Mouse (Mus musculus) lung, embryonic 14.5 days (tissue): ENCODE measurements around the gene Smarcc2. TPM values are rescaled to one million over a fixed set of nuclear protein-coding genes. Genes with fewer than 3 reads are reported as not detected.

Source experiments
- ATAC-seq: fragments of 200-750 bp; cut with Nextera tagmentation; 2 replicates; pipeline ENCODE4 v1.8.0; 2017; ENCODE audit warnings: mild to moderate bottlenecking, moderate TSS enrichment, moderate library complexity; ENCODE audit not compliant: insufficient read depth
- DNase-seq: peaks from one replicate; pipeline ENCODE4 v3.0.0-alpha.2; 2015
- H3K27ac ChIP-seq: fragments of 300-500 bp; sonication (generic); 2 replicates; pipeline ENCODE4 v1.5.1; 2014; ENCODE audit warnings: low read depth, mild to moderate bottlenecking, moderate library complexity
- H3K27me3 ChIP-seq: fragments of 300-500 bp; sonication (generic); 2 replicates; pipeline ENCODE4 v1.6.1; 2014; ENCODE audit warnings: low read length, control low read depth; ENCODE audit not compliant: insufficient read depth
- H3K36me3 ChIP-seq: fragments of 300-500 bp; sonication (generic); 2 replicates; pipeline ENCODE4 v1.6.1; 2014; ENCODE audit warnings: control low read depth; ENCODE audit not compliant: insufficient read depth
- H3K4me1 ChIP-seq: fragments of 300-500 bp; sonication (generic); 2 replicates; pipeline ENCODE4 v1.6.1; 2014; ENCODE audit warnings: antibody characterized with exemption, control low read depth; ENCODE audit not compliant: insufficient read depth
- H3K4me2 ChIP-seq: fragments of 300-500 bp; sonication (generic); 2 replicates; pipeline ENCODE4 v1.6.1; 2014; ENCODE audit warnings: mild to moderate bottlenecking
- H3K4me3 ChIP-seq: fragments of 300-500 bp; sonication (generic); 2 replicates; pipeline ENCODE4 v1.5.1; 2014; ENCODE audit warnings: low read depth, low read length
- H3K9ac ChIP-seq: fragments of 300-500 bp; sonication (generic); 2 replicates; pipeline ENCODE4 v1.6.1; 2014
- H3K9me3 ChIP-seq: fragments of 300-500 bp; sonication (generic); 2 replicates; pipeline ENCODE4 v1.6.1; 2016; ENCODE audit warnings: low read depth, low read length, control low read depth
- CTCF ChIP-seq: IDR thresholded peaks from 2 replicates; pipeline ENCODE4 v1.5.1; 2016; ENCODE audit warnings: antibody characterized with exemption, low read depth
- WGBS: fragments of 180-500 bp; shearing (Covaris S2); extraction: QIAGEN DNeasy Blood & Tissue Kit; methylation state at CpG from one replicate; pipeline ENCODE4 v1.1.7; 2014; 5-methylcytosine and 5-hydroxymethylcytosine counted together
- polyA plus RNA-seq: library from polyadenylated mRNA; unstranded; fragments of >200 nt; fragmentation: Nextera tagmentation; extraction: Ambion mirVana; gene quantifications from 2 replicates; pipeline ENCODE4 v1.2.1, GENCODE M21; 2014

The Smarcc2 gene
- polyA plus RNA-seq, 1 experiment from 2014 or later, result 81.1 TPM

- TF ChIP-seq CTCF, result no peak
- H3K36me3 ChIP-seq, result peaks cover 37% of the 10 kb centered on the region
- peak overlapping the region; percentile 76 for H3K9ac ChIP-seq
- 0 out of 2 replicates have a peak, but pooled peaks cover 8% of the 10 kb centered on the region for H3K4me1 ChIP-seq
- DNase-seq, result no peak
- no peak overlapping the region for H3K27ac ChIP-seq
- H3K27me3 ChIP-seq, result no peaks in the 10 kb centered on the region
- 57% methylated on average over 1 of the region's 1 CpGs for WGBS
- ATAC-seq, result no peak
- peak overlapping the region; percentile 98 for H3K4me2 ChIP-seq
- no peaks in the 10 kb centered on the region for H3K9me3 ChIP-seq
- peak overlapping the region; percentile 85; the same call in 1 of the 2 replicates for H3K4me3 ChIP-seq
These were observed 46.0 kb upstream of the Smarcc2 start for GRCm38 (mm10) chr10:128413076-128413475.

GRCm38 (mm10) chr10:128414848-128415247 lies 44.2 kb upstream of the Smarcc2 start:
- Histone ChIP-seq H3K4me3 (no peak overlapping the region), H3K27ac (no peak overlapping the region), H3K9ac (no peak overlapping the region), H3K4me1 (0 out of 2 replicates have a peak, but pooled peaks cover 4% of the 10 kb centered on the region), H3K4me2 (no peak overlapping the region), H3K9me3 (no peaks in the 10 kb centered on the region), H3K36me3 (peaks cover 51% of the 10 kb centered on the region), H3K27me3 (no peaks in the 10 kb centered on the region)
- DNase-seq (no peak), ATAC-seq (no peak)
- WGBS, result 88% methylated on average over 5 of the region's 5 CpGs
- no peak for TF ChIP-seq CTCF

- Histone ChIP-seq H3K36me3 (peaks cover 70% of the 10 kb centered on the region), H3K4me1 (no peaks in the 10 kb centered on the region), H3K4me2 (no peak overlapping the region), H3K27ac (no peak overlapping the region), H3K4me3 (no peak overlapping the region), H3K27me3 (no peaks in the 10 kb centered on the region), H3K9ac (no peak overlapping the region), H3K9me3 (no peaks in the 10 kb centered on the region)
- TF ChIP-seq CTCF, result no peak
- DNase-seq (no peak), ATAC-seq (no peak)
- WGBS, result 71% methylated on average over 5 of the region's 5 CpGs
These were observed 36.6 kb upstream of the Smarcc2 start for GRCm38 (mm10) chr10:128422426-128422825.

- 31% methylated on average over 7 of the region's 7 CpGs for WGBS
- DNase-seq (no peak), ATAC-seq (no peak)
- no peak overlapping the region for H3K4me2 ChIP-seq
- no peaks in the 10 kb centered on the region for H3K9me3 ChIP-seq
- TF ChIP-seq CTCF, result no peak
- H3K4me1 ChIP-seq, result no peaks in the 10 kb centered on the region
- H3K27ac ChIP-seq, result no peak overlapping the region
- H3K36me3 ChIP-seq, result peaks cover 66% of the 10 kb centered on the region
- H3K4me3 ChIP-seq, result no peak overlapping the region
- no peak overlapping the region for H3K9ac ChIP-seq
- no peaks in the 10 kb centered on the region for H3K27me3 ChIP-seq
These were observed 34.4 kb upstream of the Smarcc2 start for GRCm38 (mm10) chr10:128424604-128425003.

GRCm38 (mm10) chr10:128425260-128425659 lies 33.8 kb upstream of the Smarcc2 start:
- H3K4me3 ChIP-seq, result no peak overlapping the region
- no peak overlapping the region for H3K4me2 ChIP-seq
- no peak for TF ChIP-seq CTCF
- H3K36me3 ChIP-seq, result peaks cover 66% of the 10 kb centered on the region
- no peaks in the 10 kb centered on the region for H3K4me1 ChIP-seq
- H3K9me3 ChIP-seq, result no peaks in the 10 kb centered on the region
- no peak for ATAC-seq
- DNase-seq, result no peak
- H3K27me3 ChIP-seq, result no peaks in the 10 kb centered on the region
- WGBS, result 71% methylated on average over 3 of the region's 3 CpGs
- H3K9ac ChIP-seq, result no peak overlapping the region
- H3K27ac ChIP-seq, result no peak overlapping the region

- Histone ChIP-seq H3K4me2 (no peak overlapping the region), H3K4me1 (no peaks in the 10 kb centered on the region), H3K27ac (no peak overlapping the region), H3K27me3 (no peaks in the 10 kb centered on the region), H3K4me3 (no peak overlapping the region), H3K36me3 (peaks cover 51% of the 10 kb centered on the region), H3K9me3 (no peaks in the 10 kb centered on the region), H3K9ac (no peak overlapping the region)
- no peak for ATAC-seq
- DNase-seq, result no peak
- no peak for TF ChIP-seq CTCF
- 88% methylated on average over 5 of the region's 5 CpGs for WGBS
These were observed 30.0 kb upstream of the Smarcc2 start for GRCm38 (mm10) chr10:128429052-128429451.

GRCm38 (mm10) chr10:128429454-128429853 lies 29.6 kb upstream of the Smarcc2 start:
- H3K4me3 ChIP-seq, result no peak overlapping the region
- ATAC-seq (no peak), DNase-seq (no peak)
- H3K9ac ChIP-seq, result no peak overlapping the region
- H3K27me3 ChIP-seq, result no peaks in the 10 kb centered on the region
- no peak overlapping the region for H3K4me2 ChIP-seq
- 75% methylated on average over 4 of the region's 4 CpGs for WGBS
- no peaks in the 10 kb centered on the region for H3K9me3 ChIP-seq
- H3K4me1 ChIP-seq, result no peaks in the 10 kb centered on the region
- TF ChIP-seq CTCF, result no peak
- H3K27ac ChIP-seq, result no peak overlapping the region
- H3K36me3 ChIP-seq, result peaks cover 55% of the 10 kb centered on the region

- Histone ChIP-seq H3K4me1 (no peaks in the 10 kb centered on the region), H3K27me3 (no peaks in the 10 kb centered on the region), H3K27ac (no peak overlapping the region), H3K9me3 (no peaks in the 10 kb centered on the region), H3K4me2 (no peak overlapping the region), H3K4me3 (no peak overlapping the region), H3K36me3 (peaks cover 82% of the 10 kb centered on the region), H3K9ac (no peak overlapping the region)
- DNase-seq (no peak), ATAC-seq (no peak)
- WGBS, result 91% methylated on average over 2 of the region's 2 CpGs
- no peak for TF ChIP-seq CTCF
These were observed 25.6 kb upstream of the Smarcc2 start for GRCm38 (mm10) chr10:128433417-128433816.
